Mouse (Mus musculus) 416B (cell line): ENCODE results near the gene Rrh.

Experiments
- DNase-seq: peaks from one replicate; pipeline ENCODE4 v3.0.0; 2011; ENCODE audit warnings: low read depth

Gene Rrh

GRCm38 (mm10) chr3:129822206-129822775, at the start of gene Rrh:
Rrh (minus strand) TSS chr3:129822587.
- no peak for DNase-seq

DNA sequence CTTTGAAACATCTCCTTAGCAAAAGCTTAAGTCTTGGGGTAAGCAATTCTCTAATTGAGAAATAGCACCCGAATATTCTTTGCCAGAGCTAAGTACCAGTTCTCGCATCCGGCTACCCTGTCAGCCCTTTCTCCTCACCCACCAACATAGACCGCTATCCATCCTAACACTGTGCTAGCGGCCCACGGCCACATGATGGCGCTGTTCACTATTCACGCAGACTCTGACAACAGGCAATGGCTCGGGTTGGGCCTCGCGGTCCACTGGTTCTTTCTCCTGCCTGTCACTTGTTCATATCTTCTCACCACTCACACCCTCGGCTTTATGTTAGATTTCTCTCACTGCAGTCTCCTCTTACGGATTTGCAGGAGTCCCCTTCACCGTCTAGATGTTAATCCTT, 41.3 kb upstream of the Rrh start:
- peak; percentile 57 for DNase-seq

- peak; percentile 55 for DNase-seq
Measured at GRCm38 (mm10) chr3:129862592-129862991, 40.2 kb upstream of the Rrh start.

DNA sequence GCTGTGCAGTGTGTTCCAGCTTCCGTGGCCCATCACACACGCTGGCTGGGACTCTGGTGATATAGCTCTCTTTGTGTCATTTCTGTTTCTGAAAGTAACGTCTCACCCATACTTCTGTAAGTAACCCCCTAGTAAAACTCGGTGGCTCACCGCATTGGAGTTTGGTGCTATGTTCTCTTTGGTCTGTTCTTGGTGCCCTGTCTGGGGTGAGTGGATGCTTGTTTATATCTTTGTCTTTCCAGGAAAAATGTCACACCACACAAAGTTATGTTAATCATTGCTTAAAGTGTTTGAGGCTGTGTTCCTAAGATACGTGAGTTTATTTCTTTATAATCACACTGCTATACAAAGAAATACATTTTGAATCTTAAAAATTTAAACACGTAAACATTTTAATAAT, 24.5 kb upstream of the Rrh start:
- DNase-seq: no peak

DNA sequence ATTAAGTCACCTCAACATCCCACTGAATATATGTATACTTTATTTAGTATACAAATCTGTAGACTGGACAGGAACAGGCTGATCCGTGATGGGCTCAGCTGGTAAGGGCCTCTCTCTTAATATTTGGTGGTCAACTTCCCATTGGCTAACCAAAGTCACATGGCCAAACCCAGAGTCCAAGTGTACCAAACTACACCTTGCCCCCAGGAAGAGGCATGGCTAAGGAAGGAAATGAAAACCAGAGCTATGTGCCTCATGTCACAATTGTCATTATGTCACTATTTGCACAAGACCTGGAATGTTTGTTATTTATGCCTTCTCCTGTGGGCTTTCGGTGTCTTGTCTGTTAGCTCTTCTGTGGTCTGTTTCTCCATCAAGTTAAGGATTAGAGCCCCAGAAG, 23.5 kb upstream of the Rrh start:
- DNase-seq: peak; percentile 48

GRCm38 (mm10) chr3:129838017-129838416, 15.6 kb upstream of the Rrh start:
- DNase-seq: no peak

- DNase-seq: no peak
Measured at GRCm38 (mm10) chr3:129836965-129837364, 14.6 kb upstream of the Rrh start.

DNA sequence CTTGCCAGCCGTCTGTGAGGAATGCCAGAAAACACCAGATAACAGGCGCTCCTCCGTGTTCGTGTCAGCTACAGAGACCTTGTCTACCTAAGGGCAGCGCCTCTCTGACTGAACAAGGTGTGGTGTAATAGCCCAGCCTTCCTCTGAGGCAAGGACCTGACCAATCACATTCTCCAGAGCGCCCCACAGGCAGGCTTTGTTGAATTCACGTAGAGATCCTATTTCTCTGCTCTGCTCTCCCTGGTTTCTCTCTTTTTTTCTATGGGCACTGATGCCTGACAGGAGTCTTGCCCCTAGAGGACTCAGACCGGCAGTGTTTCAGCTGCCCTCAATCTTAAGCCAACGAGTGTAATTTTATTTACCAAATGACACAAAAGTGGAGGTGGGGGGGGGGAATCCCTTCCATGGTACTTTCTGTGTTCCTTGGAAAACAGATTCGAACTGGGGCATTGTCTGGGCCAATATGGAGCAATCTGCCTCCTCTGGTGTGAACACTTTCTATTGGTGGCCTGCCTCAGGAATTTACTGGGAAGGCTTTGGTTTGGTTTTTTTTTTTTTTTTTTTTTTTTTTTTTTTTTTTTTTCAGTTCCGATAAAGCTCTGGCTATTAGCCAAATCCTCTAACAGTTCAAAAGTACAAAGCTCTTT, 13.8 kb upstream of the Rrh start:
- DNase-seq: no peak

DNA sequence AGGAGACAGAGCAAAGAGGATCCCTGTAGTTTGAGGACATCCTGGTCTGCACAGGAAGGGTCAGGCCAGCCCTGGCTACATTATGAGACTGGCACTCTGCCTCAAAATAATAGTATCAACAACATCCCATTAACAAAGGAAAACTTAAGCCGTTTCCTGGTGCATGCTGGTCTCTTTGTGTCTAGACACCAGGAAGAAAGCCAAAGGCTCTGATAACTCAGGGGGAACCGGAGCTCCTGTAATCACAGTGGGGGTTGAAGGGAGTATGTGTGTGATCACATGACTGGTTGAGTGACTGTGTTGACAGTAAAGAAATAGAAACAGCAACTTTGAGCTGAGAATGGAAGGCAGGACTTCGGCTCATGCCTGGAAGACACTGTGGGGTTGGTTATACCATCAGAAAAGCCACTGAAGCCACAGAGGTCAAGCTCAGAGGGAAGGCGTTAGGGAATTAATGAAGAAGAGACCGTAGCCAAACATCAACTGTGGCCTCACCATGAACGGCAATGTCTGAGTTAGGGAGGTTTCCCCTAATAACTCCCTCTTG, 13.1 kb upstream of the Rrh start, which contains the start of gene Cfi:
Gene Cfi (plus strand): TSS at position 497 of the 547 bp plus-strand sequence.
- DNase-seq: no peak

- DNase-seq: peak; percentile 97
Measured at GRCm38 (mm10) chr3:129831035-129831568, 8.7 kb upstream of the Rrh start, which contains the start of gene Gar1. Gar1 (minus strand) TSS chr3:129831396.

DNA sequence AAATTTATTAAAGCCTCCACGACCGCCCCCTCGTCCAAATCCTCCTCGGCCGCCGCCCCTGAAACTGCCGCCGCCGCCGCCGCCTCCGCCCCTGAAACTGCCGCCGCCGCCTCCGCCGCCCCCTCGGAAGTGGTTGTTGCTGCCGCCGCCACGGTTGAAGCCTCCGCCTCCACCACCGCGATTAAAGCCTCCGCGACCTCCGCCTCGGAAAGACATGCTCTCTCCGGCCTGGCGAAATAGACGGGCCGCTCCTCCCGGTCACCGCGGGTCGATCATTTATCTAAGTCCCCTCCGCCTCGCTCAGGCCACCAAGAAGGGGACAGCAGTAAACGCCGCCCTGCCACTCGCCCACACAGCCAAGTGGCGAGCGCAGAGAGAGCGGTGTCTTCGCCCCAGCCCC, 8.2 kb upstream of the Rrh start:
- no peak for DNase-seq

GRCm38 (mm10) chr3:129827691-129828090, 5.3 kb upstream of the Rrh start:
- no peak for DNase-seq

DNA sequence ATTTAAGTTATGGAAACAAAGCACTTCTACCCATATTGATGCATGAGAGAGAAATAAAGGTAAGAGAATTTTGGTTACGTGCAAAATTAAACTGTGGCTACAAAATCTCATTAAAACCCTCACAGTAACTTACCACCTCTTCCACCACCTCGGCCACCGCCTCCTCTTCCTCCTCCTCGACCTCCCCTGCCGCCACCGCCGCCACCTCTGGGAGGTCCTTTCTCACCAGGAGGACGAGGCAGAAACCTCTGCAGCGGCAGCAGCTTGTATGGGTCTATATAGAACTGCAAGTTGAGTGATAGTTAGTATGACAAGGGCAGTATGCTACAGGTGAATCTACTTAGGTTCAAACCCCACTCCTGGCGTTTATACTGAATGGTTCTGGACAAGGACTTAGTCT, 4.3 kb upstream of the Rrh start:
- DNase-seq: no peak

- DNase-seq: no peak
Measured at GRCm38 (mm10) chr3:129824891-129825290, 2.5 kb upstream of the Rrh start.

DNA sequence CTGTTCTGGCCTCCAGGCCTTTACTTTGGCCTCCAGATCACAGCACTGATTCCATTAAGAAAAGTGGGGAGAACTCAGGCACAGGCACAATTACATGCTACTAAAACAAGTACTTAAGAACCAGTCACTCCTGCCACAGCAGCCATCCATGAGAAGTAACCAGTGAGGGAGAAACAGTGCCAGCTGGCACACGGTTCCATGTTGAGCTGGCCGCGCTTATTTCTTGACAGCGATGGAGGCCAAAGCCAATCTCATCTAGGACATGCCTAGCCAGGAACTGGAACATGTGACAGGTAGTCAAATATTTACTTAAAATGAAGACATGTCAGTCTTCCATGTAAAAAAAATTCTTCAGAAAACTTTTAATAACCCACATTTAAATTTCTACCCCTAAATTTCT, 1.8 kb upstream of the Rrh start:
- no peak for DNase-seq

DNA sequence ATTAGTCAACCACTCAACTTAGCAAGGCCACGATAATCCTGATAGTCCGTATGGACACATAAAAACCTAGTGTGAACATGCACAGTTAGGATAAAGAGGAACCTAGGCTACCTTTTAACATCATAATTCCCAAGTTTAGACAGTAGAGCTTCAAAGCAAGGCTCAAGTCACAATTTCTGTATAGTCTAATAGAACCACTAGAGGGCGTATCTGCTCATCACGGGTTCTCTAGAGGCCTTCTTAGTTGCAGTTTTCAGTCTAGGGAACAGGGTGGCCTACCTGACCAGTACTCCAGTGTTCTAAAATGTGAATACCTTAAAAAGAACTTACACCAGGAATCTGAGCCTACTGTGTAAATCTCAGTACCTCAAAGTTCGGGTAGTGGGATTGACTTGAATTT, 906 bp upstream of the Rrh start:
- DNase-seq: peak; percentile 69

GRCm38 (mm10) chr3:129821736-129822135, 651 bp downstream of the Rrh start:
- DNase-seq: no peak

DNA sequence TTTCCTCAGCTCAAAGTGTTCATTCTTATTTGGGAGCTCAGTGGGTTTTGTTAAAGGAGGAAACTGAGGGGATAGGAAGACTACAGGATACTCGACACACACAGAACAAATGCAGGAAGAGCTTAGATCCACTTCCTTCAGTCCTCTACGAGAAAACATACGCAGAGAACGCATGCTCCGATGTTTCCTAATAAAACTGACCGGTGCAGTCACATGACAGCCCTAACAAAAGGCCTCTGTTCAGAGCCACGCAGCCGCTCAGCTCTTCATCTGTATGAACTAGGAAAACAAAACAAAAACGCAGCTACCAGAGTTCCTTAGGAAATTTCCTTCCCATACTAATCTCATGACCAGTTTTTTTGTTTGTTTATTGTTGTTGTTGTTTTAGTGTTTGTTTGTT, 1.5 kb downstream of the Rrh start:
- no peak for DNase-seq

GRCm38 (mm10) chr3:129803765-129804164, 18.6 kb downstream of the Rrh start, which contains the start of gene Lrit3:
Lrit3 (minus strand) TSS chr3:129804030.
- DNase-seq: no peak

DNA sequence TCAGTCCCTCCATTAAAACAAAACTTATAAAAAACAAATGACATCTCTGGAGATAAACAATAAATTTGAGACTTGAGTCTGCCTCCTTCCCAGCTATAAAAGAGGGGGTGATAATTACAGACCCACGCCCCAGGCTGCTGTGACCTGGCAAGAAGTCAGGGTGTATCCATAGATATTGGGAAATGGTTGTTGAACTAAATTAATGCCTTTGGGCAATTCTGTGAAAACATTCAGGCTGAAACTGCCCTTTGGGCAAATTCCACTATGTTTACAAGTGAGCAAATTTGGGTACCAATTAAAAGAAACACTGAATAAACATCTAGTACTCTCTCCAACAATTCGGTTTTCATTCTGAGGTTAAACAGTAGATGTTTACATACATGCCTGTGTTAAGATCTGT, 23.4 kb downstream of the Rrh start:
- DNase-seq: no peak

DNA sequence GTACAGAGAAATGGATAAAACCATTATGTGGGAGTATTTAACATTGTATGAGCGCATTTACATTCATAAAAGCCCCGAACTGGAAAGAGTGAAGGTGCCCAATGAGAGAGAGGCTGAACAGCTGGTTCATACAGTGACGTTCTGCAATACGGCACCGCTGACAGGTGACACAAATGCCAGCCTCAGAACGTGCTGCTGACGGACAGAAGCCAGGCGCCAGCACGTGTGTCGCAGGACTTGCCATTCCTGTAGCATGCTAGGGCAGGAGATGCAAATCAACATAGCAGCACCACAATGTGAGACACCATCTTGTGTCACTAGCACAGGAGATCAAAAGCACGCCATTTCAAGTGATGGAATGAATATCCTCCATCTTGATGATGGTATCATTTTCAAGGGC, 23.8 kb downstream of the Rrh start:
- DNase-seq: no peak

DNA sequence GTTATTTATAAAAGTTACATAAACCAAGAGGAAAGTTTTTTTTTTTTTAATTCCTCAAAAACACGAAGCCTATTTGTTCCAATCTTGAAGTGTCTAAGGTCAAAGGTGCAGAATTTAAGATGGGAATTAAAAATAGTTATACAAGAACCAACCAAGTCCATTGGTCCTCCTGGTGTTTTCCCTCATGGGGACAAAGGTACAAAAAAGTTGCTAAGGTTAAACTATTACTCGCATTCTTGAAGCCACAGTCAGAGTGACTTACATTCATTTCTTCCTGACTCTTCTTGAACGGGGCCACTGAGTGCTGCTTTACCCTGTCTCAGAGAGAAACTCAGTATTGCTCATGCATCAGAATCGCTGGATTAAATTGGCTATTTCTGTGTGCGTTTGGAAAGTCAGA, 25.0 kb downstream of the Rrh start:
- DNase-seq: no peak

DNA sequence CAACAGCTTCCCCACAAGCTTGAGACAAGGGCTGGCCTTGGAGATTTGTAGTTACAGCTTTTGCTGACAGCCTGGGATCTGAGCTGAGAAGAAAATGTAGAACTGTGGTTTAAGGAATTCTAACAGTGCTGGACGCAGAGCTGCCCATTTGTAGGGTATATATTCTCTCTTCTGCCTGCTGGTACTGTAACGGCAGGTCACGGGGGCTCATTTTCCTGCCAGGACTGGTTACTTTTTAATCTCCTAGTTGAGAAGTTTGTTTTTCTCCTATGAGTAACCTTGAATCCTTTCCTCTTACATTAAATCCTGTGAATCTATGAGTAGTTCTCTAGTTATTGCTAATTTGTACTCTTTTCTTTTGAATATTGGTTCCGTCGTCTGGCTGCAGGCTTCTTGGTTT, 28.6 kb downstream of the Rrh start:
- no peak for DNase-seq
